Mouse (Mus musculus): Measurements from ENCODE around the gene Sept9. TPM values are rescaled to one million over a fixed set of nuclear protein-coding genes. Genes with fewer than 3 reads are reported as not detected.
A peak's percentile ranks its signal among the peaks of the same experiment; 100 is the strongest.

Gene Sept9
- polyA plus RNA-seq, 1 experiment from 2014 or later, result 179 TPM

DNA sequence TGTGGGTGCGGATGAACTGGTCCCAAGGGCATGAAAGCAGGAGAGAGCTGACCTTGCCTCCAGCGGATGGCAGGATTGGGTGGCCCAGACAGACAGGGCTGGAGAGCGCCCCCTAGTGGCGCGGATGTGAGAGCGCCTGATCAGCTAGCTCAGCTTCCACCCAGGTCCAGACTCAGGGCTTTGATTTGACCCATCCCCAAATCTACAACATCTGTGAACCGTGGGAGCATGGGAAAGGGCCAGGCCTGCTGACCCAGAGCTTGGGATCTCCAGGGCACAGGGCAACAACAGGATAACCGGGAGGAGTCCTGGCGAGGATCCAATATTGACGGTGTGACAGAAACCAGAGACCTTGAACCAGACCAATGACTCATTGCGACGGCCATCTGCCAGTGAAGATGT, 190.5 kb downstream of the Sept9 start:
- Histone ChIP-seq H3K9ac (no peak overlapping the region), H3K27me3 (peaks cover 34% of the 10 kb centered on the region), H3K9me3 (no peaks in the 10 kb centered on the region), H3K27ac (no peak overlapping the region), H3K4me1 (peaks cover 31% of the 10 kb centered on the region), H3K36me3 (no peaks in the 10 kb centered on the region), H3K4me3 (no peak overlapping the region), H3K4me2 (replicated peaks) (no peak overlapping the region)
- ATAC-seq (ENCODE audit: low FRiP score, low read depth), result no peak
- WGBS, result 27% methylated on average over 12 of the region's 12 CpGs

GRCm38 (mm10) chr11:117390774-117391534, 191.5 kb downstream of the Sept9 start:
- peaks cover 29% of the 10 kb centered on the region for H3K4me1 ChIP-seq
- H3K27ac ChIP-seq, result no peak overlapping the region
- 26% methylated on average over 6 of the region's 7 CpGs for WGBS
- H3K9ac ChIP-seq, result no peak overlapping the region
- ATAC-seq (ENCODE audit: low FRiP score, low read depth), result no peak
- H3K4me2 ChIP-seq (replicated peaks), result no peak overlapping the region
- no peaks in the 10 kb centered on the region for H3K9me3 ChIP-seq
- H3K27me3 ChIP-seq, result peaks cover 39% of the 10 kb centered on the region
- no peaks in the 10 kb centered on the region for H3K36me3 ChIP-seq
- no peak overlapping the region for H3K4me3 ChIP-seq

GRCm38 (mm10) chr11:117392251-117392650, 192.8 kb downstream of the Sept9 start:
- ATAC-seq (ENCODE audit: low FRiP score, low read depth), result no peak
- WGBS, result 83% methylated on average over 2 of the region's 2 CpGs
- no peak overlapping the region for H3K4me2 ChIP-seq (replicated peaks)
- peaks cover 44% of the 10 kb centered on the region for H3K27me3 ChIP-seq
- H3K9ac ChIP-seq, result no peak overlapping the region
- H3K4me1 ChIP-seq, result peaks cover 23% of the 10 kb centered on the region
- H3K4me3 ChIP-seq, result no peak overlapping the region
- no peak overlapping the region for H3K27ac ChIP-seq
- no peaks in the 10 kb centered on the region for H3K9me3 ChIP-seq
- no peaks in the 10 kb centered on the region for H3K36me3 ChIP-seq

- H3K9me3 ChIP-seq, result no peaks in the 10 kb centered on the region
- WGBS, result 65% methylated on average over 4 of the region's 4 CpGs
- peaks cover 55% of the 10 kb centered on the region for H3K27me3 ChIP-seq
- no peak overlapping the region for H3K4me3 ChIP-seq
- no peak for ATAC-seq (ENCODE audit: low FRiP score, low read depth)
- H3K4me1 ChIP-seq, result peaks cover 28% of the 10 kb centered on the region
- no peak overlapping the region for H3K9ac ChIP-seq
- H3K4me2 ChIP-seq (replicated peaks), result no peak overlapping the region
- H3K27ac ChIP-seq, result no peak overlapping the region
- H3K36me3 ChIP-seq, result no peaks in the 10 kb centered on the region
Observed at GRCm38 (mm10) chr11:117393715-117394114, 194.3 kb downstream of the Sept9 start.

- Histone ChIP-seq H3K4me1 (peaks cover 28% of the 10 kb centered on the region), H3K4me3 (peak overlapping the region; percentile 41), H3K27ac (no peak overlapping the region), H3K27me3 (peaks cover 62% of the 10 kb centered on the region), H3K4me2 (replicated peaks) (peak overlapping the region; percentile 69), H3K36me3 (no peaks in the 10 kb centered on the region), H3K9me3 (no peaks in the 10 kb centered on the region), H3K9ac (peak overlapping the region; percentile 59)
- WGBS, result under 1% methylated on average over 34 of the region's 34 CpGs
- ATAC-seq (ENCODE audit: low FRiP score, low read depth), result no peak
Observed at GRCm38 (mm10) chr11:117394230-117395137, 195.0 kb downstream of the Sept9 start.

- Histone ChIP-seq H3K4me1 (peaks cover 24% of the 10 kb centered on the region), H3K9me3 (no peaks in the 10 kb centered on the region), H3K9ac (0 out of 2 replicates have a peak overlapping the region, but pooled peaks have one; percentile 59), H3K36me3 (no peaks in the 10 kb centered on the region), H3K27ac (no peak overlapping the region), H3K4me3 (peak overlapping the region; percentile 41; the same call in 1 of the 2 replicates), H3K27me3 (peaks cover 67% of the 10 kb centered on the region), H3K4me2 (replicated peaks) (peak overlapping the region; percentile 69)
- 7% methylated on average over 9 of the region's 9 CpGs for WGBS
- ATAC-seq (ENCODE audit: low FRiP score, low read depth), result no peak
Observed at GRCm38 (mm10) chr11:117395228-117395627, 195.8 kb downstream of the Sept9 start.

GRCm38 (mm10) chr11:117396929-117397328, 197.5 kb downstream of the Sept9 start:
- 63% methylated on average over 3 of the region's 3 CpGs for WGBS
- Histone ChIP-seq H3K4me1 (peaks cover 24% of the 10 kb centered on the region), H3K36me3 (no peaks in the 10 kb centered on the region), H3K9ac (no peak overlapping the region), H3K9me3 (no peaks in the 10 kb centered on the region), H3K27ac (no peak overlapping the region), H3K4me3 (no peak overlapping the region), H3K27me3 (peaks cover 67% of the 10 kb centered on the region), H3K4me2 (replicated peaks) (no peak overlapping the region)
- ATAC-seq (ENCODE audit: low FRiP score, low read depth), result no peak

DNA sequence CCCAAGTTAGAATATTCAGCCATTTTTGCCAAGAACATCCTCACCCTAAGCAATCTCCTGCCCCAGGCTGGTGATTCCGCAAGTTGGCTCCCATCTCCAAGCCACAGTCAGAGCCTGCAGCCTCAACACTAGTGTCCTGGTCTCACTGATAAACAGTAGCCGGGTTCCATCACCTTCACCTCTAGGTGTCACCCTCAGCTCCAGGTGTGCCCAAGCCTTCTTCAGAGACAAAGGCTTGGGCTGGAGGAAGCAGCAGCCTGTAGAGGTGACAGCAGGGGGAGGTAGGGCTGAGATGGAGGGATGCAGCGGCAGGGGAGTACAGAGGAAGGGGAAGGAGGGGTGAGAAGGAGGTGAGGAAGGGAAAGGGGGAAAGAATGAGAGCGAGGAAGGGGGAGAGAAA, 198.3 kb downstream of the Sept9 start:
- 28% methylated on average over 4 of the region's 4 CpGs for WGBS
- no peak overlapping the region for H3K27ac ChIP-seq

DNA sequence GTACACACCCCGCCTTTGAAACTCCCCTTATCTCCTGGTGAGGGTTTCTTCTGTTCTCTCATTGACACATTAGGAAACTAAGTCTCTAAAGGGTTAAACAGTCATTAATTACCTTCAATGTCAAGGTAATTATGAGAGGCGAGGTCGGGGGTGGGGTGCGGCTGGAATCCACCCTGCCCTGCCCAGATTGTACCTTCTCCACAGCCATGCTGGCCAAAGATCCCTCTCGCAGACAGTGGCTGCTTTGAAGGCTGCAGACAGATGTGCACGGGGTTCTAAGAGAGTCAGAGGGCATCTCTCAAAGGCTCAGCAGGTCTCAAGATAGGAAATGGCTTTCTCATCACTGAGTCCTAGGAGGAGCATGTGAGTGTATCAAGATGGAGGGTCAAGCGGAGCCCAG, 198.7 kb downstream of the Sept9 start:
- no peak for ATAC-seq (ENCODE audit: low FRiP score, low read depth)
- Histone ChIP-seq H3K4me2 (replicated peaks) (no peak overlapping the region), H3K27ac (no peak overlapping the region), H3K27me3 (peaks cover 62% of the 10 kb centered on the region), H3K4me3 (no peak overlapping the region), H3K9me3 (no peaks in the 10 kb centered on the region), H3K9ac (no peak overlapping the region), H3K4me1 (peaks cover 24% of the 10 kb centered on the region), H3K36me3 (no peaks in the 10 kb centered on the region)
- 31% methylated on average over 7 of the region's 7 CpGs for WGBS

More for the DNA sequence above, 198.3 kb downstream of the Sept9 start:
- no peaks in the 10 kb centered on the region for H3K9me3 ChIP-seq
- H3K9ac ChIP-seq, result no peak overlapping the region
- H3K4me2 ChIP-seq (replicated peaks), result no peak overlapping the region
- no peaks in the 10 kb centered on the region for H3K36me3 ChIP-seq
- no peak for ATAC-seq (ENCODE audit: low FRiP score, low read depth)
- H3K4me1 ChIP-seq, result peaks cover 24% of the 10 kb centered on the region
- no peak overlapping the region for H3K4me3 ChIP-seq
- H3K27me3 ChIP-seq, result peaks cover 67% of the 10 kb centered on the region

DNA sequence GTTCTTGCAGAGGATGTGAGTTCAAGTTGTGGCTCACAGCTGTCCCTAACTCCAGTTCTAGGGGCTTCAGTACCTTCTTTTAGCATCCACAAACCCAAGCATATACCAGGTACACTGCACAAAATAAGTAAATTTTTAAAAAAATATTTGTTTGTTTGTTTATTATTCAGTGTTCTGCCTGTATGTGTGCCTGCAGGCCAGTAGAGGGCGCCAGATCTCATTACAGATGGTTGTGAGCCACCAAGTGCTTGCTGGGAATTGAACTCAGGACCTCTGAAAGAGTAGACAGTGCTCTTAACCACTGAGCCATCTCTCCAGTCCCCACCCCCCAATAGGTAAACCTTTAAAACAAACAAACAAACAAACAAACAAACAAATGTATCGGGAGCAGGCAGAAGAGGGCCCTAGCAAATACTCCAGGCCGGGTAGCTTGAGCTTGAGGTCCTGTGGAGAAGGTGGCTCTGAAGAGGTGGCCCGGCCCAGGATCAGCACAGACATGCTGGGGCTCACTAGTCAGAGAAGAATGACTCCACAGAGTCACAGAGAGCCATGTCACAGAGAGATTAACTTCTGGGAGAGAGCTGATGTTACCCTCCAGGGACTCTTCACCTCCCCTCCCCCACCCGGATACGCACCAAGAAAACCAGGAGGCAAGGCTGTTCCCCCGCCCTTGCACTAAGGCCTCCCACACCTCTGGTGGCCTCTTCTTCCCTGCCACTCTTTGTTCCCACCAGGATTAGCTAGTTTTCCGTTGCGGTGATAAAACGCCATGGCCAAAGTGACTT, 202.3 kb downstream of the Sept9 start:
- Histone ChIP-seq H3K27me3 (peaks cover 35% of the 10 kb centered on the region), H3K4me1 (peaks cover 22% of the 10 kb centered on the region), H3K9ac (no peak overlapping the region), H3K4me3 (no peak overlapping the region), H3K4me2 (replicated peaks) (no peak overlapping the region), H3K27ac (no peak overlapping the region), H3K9me3 (no peaks in the 10 kb centered on the region), H3K36me3 (no peaks in the 10 kb centered on the region)
- 87% methylated on average over 10 of the region's 10 CpGs for WGBS
- ATAC-seq (ENCODE audit: low FRiP score, low read depth), result no peak

DNA sequence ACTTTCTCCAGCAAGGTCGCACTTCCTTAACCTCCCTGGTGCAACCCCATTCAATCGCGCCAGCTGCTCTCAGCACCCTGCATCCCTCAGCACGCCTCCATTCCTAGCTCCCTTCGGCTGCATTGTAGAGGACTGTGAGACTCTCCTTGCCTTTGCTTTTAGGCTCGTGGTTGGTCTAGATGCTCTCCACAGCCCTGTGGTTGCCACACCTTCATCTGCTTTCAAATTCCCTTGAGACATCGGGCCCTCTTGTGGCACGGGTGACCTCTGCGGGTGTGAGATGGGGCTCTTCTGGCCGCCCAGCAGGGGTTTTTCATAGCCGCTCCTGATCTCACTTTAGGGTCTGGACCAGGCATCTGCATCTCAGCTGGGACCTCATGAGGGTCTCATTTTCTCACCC, 203.1 kb downstream of the Sept9 start:
- 77% methylated on average over 11 of the region's 11 CpGs for WGBS
- no peak overlapping the region for H3K9ac ChIP-seq
- ATAC-seq (ENCODE audit: low FRiP score, low read depth), result no peak
- no peaks in the 10 kb centered on the region for H3K36me3 ChIP-seq
- H3K4me1 ChIP-seq, result peaks cover 30% of the 10 kb centered on the region
- H3K4me2 ChIP-seq (replicated peaks), result no peak overlapping the region
- H3K9me3 ChIP-seq, result no peaks in the 10 kb centered on the region
- H3K4me3 ChIP-seq, result no peak overlapping the region
- peaks cover 31% of the 10 kb centered on the region for H3K27me3 ChIP-seq
- no peak overlapping the region for H3K27ac ChIP-seq

DNA sequence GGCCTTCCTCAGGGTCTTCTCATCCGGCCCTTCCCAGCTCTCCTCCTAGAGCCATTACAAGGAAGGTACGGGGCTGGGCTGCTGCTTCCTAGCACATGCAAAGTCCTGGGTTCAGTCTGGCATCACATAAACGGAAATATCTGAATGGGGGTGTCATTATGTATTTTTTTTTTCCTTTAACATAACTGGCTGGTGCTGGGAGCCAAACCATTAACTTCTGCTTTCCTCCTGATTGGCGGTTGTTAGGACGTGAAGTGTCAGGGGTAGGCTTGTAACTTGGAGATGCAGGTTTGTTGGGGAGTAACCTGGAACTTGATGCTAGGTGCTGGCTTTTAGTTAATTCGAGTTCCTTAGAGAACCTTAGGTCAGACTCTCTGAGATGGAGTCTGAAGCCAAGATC, 203.6 kb downstream of the Sept9 start:
- no peak for ATAC-seq (ENCODE audit: low FRiP score, low read depth)
- WGBS, result 77% methylated on average over 6 of the region's 6 CpGs
- Histone ChIP-seq H3K4me3 (no peak overlapping the region), H3K4me1 (peaks cover 31% of the 10 kb centered on the region), H3K4me2 (replicated peaks) (no peak overlapping the region), H3K36me3 (no peaks in the 10 kb centered on the region), H3K9me3 (no peaks in the 10 kb centered on the region), H3K27me3 (peaks cover 27% of the 10 kb centered on the region), H3K9ac (no peak overlapping the region), H3K27ac (no peak overlapping the region)
